Mouse (Mus musculus) bone marrow, adult 2 months (tissue): ENCODE measurements around the gene Fam166a. TPM values are rescaled to one million over a fixed set of nuclear protein-coding genes. Genes with fewer than 3 reads are reported as not detected.

ENCODE experiments used
- H3K27ac ChIP-seq: fragments of 200-500 bp; 2 replicates; pipeline ENCODE4 v1.5.1; 2012; ENCODE audit warnings: low read depth, mild to moderate bottlenecking, control low read depth, inconsistent platforms, low read length; ENCODE audit not compliant: control insufficient read depth, poor library complexity, insufficient read depth
- H3K4me1 ChIP-seq: fragments of 200-500 bp; 2 replicates; pipeline ENCODE4 v1.6.1; 2011; ENCODE audit warnings: low read length; ENCODE audit not compliant: control insufficient read depth, insufficient read depth
- H3K4me3 ChIP-seq: fragments of 200-500 bp; replicated peaks from 2 replicates; pipeline ENCODE3; 2011; ENCODE audit warnings: mild to moderate bottlenecking, low read depth, low read length, control low read depth; ENCODE audit not compliant: control insufficient read depth
- CTCF ChIP-seq: fragments of 200-500 bp; IDR thresholded peaks from 2 replicates; pipeline ENCODE4 v1.5.1; 2011; ENCODE audit warnings: low read length, control low read depth; ENCODE audit not compliant: control insufficient read depth, insufficient read depth
- POLR2A ChIP-seq: fragments of 200-500 bp; IDR thresholded peaks from 2 replicates; pipeline ENCODE4 v1.6.1; 2011; ENCODE audit warnings: low read depth, mild to moderate bottlenecking, control low read depth, low read length, borderline replicate concordance; ENCODE audit not compliant: control insufficient read depth
- WGBS: fragments of 180-500 bp; shearing (Covaris S2); methylation state at CpG from one replicate; pipeline ENCODE4 v1.1.7; 2018; 5-methylcytosine and 5-hydroxymethylcytosine counted together
- polyA plus RNA-seq: library from polyadenylated mRNA; stranded (reverse); fragments of >200 nt; gene quantifications from 2 replicates; pipeline ENCODE4 v1.2.4, GENCODE M21; 2011; ENCODE audit warnings: low replicate concordance; ENCODE audit not compliant: missing spikeins, insufficient read depth, insufficient read length

Gene Fam166a
- polyA plus RNA-seq, 1 experiment, result not detected

DNA sequence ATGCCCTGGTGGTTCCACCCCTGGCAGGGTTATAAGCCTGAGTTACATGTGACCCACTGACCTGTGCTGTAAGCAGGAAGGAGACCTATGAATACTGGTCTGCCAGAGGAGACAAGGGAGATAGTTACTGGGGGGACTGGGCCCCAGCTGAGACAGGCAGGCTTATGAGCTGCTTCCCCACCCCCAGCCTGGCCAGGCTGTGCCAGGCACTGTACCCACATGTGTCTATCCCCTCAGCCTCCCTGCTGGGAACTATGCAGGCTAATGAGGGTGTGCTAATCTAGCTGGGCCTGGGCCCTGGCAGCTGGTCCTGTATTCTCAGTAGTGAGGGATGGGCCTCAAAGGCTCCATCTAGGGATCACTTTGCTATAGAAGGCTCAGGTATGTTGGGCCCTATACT lies 48.7 kb downstream of the Fam166a start:
- peaks cover 5% of the 10 kb centered on the region for H3K4me1 ChIP-seq
- no peak for TF ChIP-seq POLR2A
- TF ChIP-seq CTCF, result no peak
- H3K4me3 ChIP-seq, result no peak overlapping the region
- no peak overlapping the region for H3K27ac ChIP-seq

DNA sequence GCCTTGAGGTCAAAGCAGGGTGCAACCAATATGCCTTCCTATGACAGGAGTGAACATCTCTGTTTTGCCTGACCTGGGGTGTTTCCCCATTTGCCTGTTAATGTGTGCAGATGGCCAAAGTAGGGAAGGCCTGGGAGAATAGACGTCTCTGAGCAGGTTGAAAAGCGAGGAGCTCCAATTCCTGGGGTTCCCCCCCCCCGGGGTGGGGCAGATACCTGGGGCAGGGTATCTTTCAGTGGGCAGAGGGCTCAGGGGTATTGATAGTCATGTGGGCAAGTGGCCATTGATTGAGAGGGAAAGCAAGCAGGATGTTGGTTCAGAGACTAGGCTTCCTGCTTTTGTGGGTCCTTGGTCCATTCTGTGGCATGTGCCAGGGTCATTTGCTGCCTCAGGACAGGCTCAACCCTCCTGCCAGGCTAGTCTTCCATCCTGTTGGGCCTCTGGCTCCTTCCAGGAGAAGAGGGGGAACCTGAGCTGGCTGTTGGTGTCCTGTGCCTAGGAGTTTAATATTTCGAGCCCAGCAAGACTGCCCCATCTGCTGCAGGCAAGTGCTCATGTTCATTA lies 49.3 kb downstream of the Fam166a start:
- Histone ChIP-seq H3K4me1 (peaks cover 5% of the 10 kb centered on the region), H3K4me3 (no peak overlapping the region), H3K27ac (no peak overlapping the region)
- TF ChIP-seq CTCF, result no peak
- TF ChIP-seq POLR2A, result no peak
- 82% methylated on average over 4 of the region's 4 CpGs for WGBS

Other genes starting within 250 kb of the Fam166a start
- gene Mrpl41, start 243.6 kb upstream of the Fam166a start, polyA plus RNA-seq, result 46.5 and 61.1 TPM in 2 replicates
- gene Pnpla7, start 242.7 kb upstream of the Fam166a start, polyA plus RNA-seq, result 45.6 and 71.4 TPM in 2 replicates
- 11.3 and 28.2 TPM in 2 replicates for gene Nsmf, start 164.4 kb upstream of the Fam166a start, polyA plus RNA-seq
- gene Entpd8, start 138.4 kb upstream of the Fam166a start, polyA plus RNA-seq, result not detected in 2 replicates
- gene Noxa1, start 123.6 kb upstream of the Fam166a start, polyA plus RNA-seq, result not detected in 2 replicates
- gene Nrarp, start 38.0 kb upstream of the Fam166a start, polyA plus RNA-seq, result 1.7 and 2.6 TPM in 2 replicates
- gene Tor4a, start 21.9 kb upstream of the Fam166a start, polyA plus RNA-seq, result 3.9 and 8.9 TPM in 2 replicates
- 26.7 and 38.0 TPM in 2 replicates for gene Nelfb, start 7.3 kb upstream of the Fam166a start, polyA plus RNA-seq
- gene Stpg3, start 4.1 kb upstream of the Fam166a start, polyA plus RNA-seq, result not detected in 2 replicates
- 319 and 327 TPM in 2 replicates for gene Tubb4b, start 6.0 kb downstream of the Fam166a start, polyA plus RNA-seq
- not detected in 2 replicates for gene Slc34a3, start 15.6 kb downstream of the Fam166a start, polyA plus RNA-seq
- gene Rnf224, start 18.0 kb downstream of the Fam166a start, polyA plus RNA-seq, result not detected in 2 replicates
- 3.1 and 4.2 TPM in 2 replicates for gene Rnf208, start 23.5 kb downstream of the Fam166a start, polyA plus RNA-seq
- gene Cysrt1, start 23.7 kb downstream of the Fam166a start, polyA plus RNA-seq, result not detected in 2 replicates
- 9.9 and 22.3 TPM in 2 replicates for gene AL732309.1, start 28.1 kb downstream of the Fam166a start, polyA plus RNA-seq
- gene Tmem203, start 36.7 kb downstream of the Fam166a start, polyA plus RNA-seq, result 5.0 and 15.6 TPM in 2 replicates
- 1.4 and 17.5 TPM in 2 replicates for gene Tprn, start 43.9 kb downstream of the Fam166a start, polyA plus RNA-seq
- 48.8 and 65.8 TPM in 2 replicates for gene Ssna1, start 53.7 kb downstream of the Fam166a start, polyA plus RNA-seq
- 20.1 and 34.3 TPM in 2 replicates for gene Anapc2, start 53.7 kb downstream of the Fam166a start, polyA plus RNA-seq
- gene Tmem210, start 69.4 kb downstream of the Fam166a start, polyA plus RNA-seq, result not detected in 2 replicates
- gene Lrrc26, start 71.2 kb downstream of the Fam166a start, polyA plus RNA-seq, result not detected in 2 replicates
- gene Grin1, start 100.4 kb downstream of the Fam166a start, polyA plus RNA-seq, result 5.0 TPM in 1 of 2 replicates, not detected in the other
- 25.9 and 33.0 TPM in 2 replicates for gene Man1b1, start 113.6 kb downstream of the Fam166a start, polyA plus RNA-seq
- 22.8 and 29.5 TPM in 2 replicates for gene Dpp7, start 137.6 kb downstream of the Fam166a start, polyA plus RNA-seq
- 20.1 and 62.6 TPM in 2 replicates for gene Uap1l1, start 146.9 kb downstream of the Fam166a start, polyA plus RNA-seq
- gene Sapcd2, start 153.6 kb downstream of the Fam166a start, polyA plus RNA-seq, result 13.7 and 27.3 TPM in 2 replicates
- 0.54 TPM in 1 of 2 replicates, not detected in the other for gene Entpd2, start 177.1 kb downstream of the Fam166a start, polyA plus RNA-seq
- 3.4 and 22.4 TPM in 2 replicates for gene Npdc1, start 180.6 kb downstream of the Fam166a start, polyA plus RNA-seq
- 3.4 and 17.9 TPM in 2 replicates for gene Fut7, start 204.5 kb downstream of the Fam166a start, polyA plus RNA-seq
- 5.0 and 15.0 TPM in 2 replicates for gene Abca2, start 210.0 kb downstream of the Fam166a start, polyA plus RNA-seq
- not detected in 2 replicates for gene Clic3, start 238.1 kb downstream of the Fam166a start, polyA plus RNA-seq
- gene Paxx, start 242.3 kb downstream of the Fam166a start, polyA plus RNA-seq, result 42.2 and 114 TPM in 2 replicates